Mouse (Mus musculus): ENCODE measurements around the gene Tek. TPM values are rescaled to one million over a fixed set of nuclear protein-coding genes. Genes with fewer than 3 reads are reported as not detected.

Gene Tek
- total and polyA plus RNA-seq, 2 experiments from 2014 or later = 6.8 to 7.1 TPM

- Histone ChIP-seq H3K9me3 (ENCODE audit: low read length) (no peaks in the 10 kb centered on the region), H3K4me3 (ENCODE audit: low read length) (no peak overlapping the region), H3K36me3 (ENCODE audit: insufficient read depth, low read length) (no peaks in the 10 kb centered on the region), H3K27me3 (ENCODE audit: insufficient read depth, low read length) (no peaks in the 10 kb centered on the region), H3K9ac (replicated peaks; ENCODE audit: low read length) (no peak overlapping the region), H3K4me1 (ENCODE audit: insufficient read depth, low read length) (no peaks in the 10 kb centered on the region), H3K27ac (no peak overlapping the region), H3K4me2 (ENCODE audit: low read depth, low read length) (no peak overlapping the region)
- no peak for DNase-seq (ENCODE audit: low spot score)
- 97% methylated on average over 2 of the region's 2 CpGs for WGBS
- TF ChIP-seq CTCF (IDR thresholded peaks at IDR 0.05; ENCODE audit: low read depth) = no peak
- no peak for ATAC-seq
These were observed 46.8 kb downstream of the Tek start for GRCm38 (mm10) chr4:94785921-94786320.

- Histone ChIP-seq H3K9ac (replicated peaks; ENCODE audit: low read length) (no peak overlapping the region), H3K9me3 (ENCODE audit: low read length) (no peaks in the 10 kb centered on the region), H3K27ac (no peak overlapping the region), H3K27me3 (ENCODE audit: insufficient read depth, low read length) (no peaks in the 10 kb centered on the region), H3K4me2 (ENCODE audit: low read depth, low read length) (no peak overlapping the region), H3K4me1 (ENCODE audit: insufficient read depth, low read length) (no peaks in the 10 kb centered on the region), H3K4me3 (ENCODE audit: low read length) (no peak overlapping the region), H3K36me3 (ENCODE audit: insufficient read depth, low read length) (no peaks in the 10 kb centered on the region)
- DNase-seq (ENCODE audit: low spot score) (no peak), ATAC-seq (no peak)
- TF ChIP-seq CTCF (IDR thresholded peaks at IDR 0.05; ENCODE audit: low read depth) = no peak
- 63% methylated on average over 1 of the region's 1 CpGs for WGBS
These were observed 64.1 kb downstream of the Tek start for GRCm38 (mm10) chr4:94803187-94803586.

- DNase-seq (ENCODE audit: low spot score) (no peak), ATAC-seq (no peak)
- 65% methylated on average over 1 of the region's 1 CpGs for WGBS
- H3K27me3 ChIP-seq (ENCODE audit: insufficient read depth, low read length) = no peaks in the 10 kb centered on the region
- H3K27ac ChIP-seq = no peak overlapping the region
- no peak for TF ChIP-seq CTCF (IDR thresholded peaks at IDR 0.05; ENCODE audit: low read depth)
- H3K9ac ChIP-seq (replicated peaks; ENCODE audit: low read length) = no peak overlapping the region
- no peaks in the 10 kb centered on the region for H3K9me3 ChIP-seq (ENCODE audit: low read length)
- no peak overlapping the region for H3K4me2 ChIP-seq (ENCODE audit: low read depth, low read length)
- no peaks in the 10 kb centered on the region for H3K4me1 ChIP-seq (ENCODE audit: insufficient read depth, low read length)
- H3K4me3 ChIP-seq (ENCODE audit: low read length) = no peak overlapping the region
- no peaks in the 10 kb centered on the region for H3K36me3 ChIP-seq (ENCODE audit: insufficient read depth, low read length)
These were observed 71.5 kb downstream of the Tek start for GRCm38 (mm10) chr4:94810616-94811015.

DNA sequence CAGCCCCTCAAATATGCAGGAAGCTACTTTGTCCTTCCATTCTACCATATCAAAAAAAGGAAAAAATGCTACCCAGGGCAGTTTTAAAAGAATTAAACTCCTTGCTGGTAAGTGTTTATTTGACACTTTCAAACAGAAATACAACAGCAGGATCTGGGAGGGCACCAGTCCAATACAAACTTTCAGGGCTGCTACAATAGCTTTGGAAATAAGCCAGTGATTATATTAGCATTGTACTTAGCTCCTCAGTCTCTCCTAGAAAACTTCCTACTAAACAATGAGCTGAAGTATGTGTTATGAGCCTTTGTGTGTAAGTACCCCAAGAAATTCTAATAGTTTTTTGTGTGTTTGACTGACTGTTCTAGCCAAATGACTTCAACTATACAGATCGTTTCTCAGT lies 87.8 kb downstream of the Tek start:
- H3K9ac ChIP-seq (replicated peaks; ENCODE audit: low read length) = no peak overlapping the region
- no peak for DNase-seq (ENCODE audit: low spot score)
- TF ChIP-seq CTCF (IDR thresholded peaks at IDR 0.05; ENCODE audit: low read depth) = no peak
- no peaks in the 10 kb centered on the region for H3K36me3 ChIP-seq (ENCODE audit: insufficient read depth, low read length)
- H3K27me3 ChIP-seq (ENCODE audit: insufficient read depth, low read length) = no peaks in the 10 kb centered on the region
- no peak for ATAC-seq
- H3K4me1 ChIP-seq (ENCODE audit: insufficient read depth, low read length) = no peaks in the 10 kb centered on the region
- no peak overlapping the region for H3K27ac ChIP-seq
- H3K9me3 ChIP-seq (ENCODE audit: low read length) = no peaks in the 10 kb centered on the region
- WGBS = 63% methylated on average over 1 of the region's 1 CpGs
- H3K4me2 ChIP-seq (ENCODE audit: low read depth, low read length) = no peak overlapping the region
- H3K4me3 ChIP-seq (ENCODE audit: low read length) = no peak overlapping the region

DNA sequence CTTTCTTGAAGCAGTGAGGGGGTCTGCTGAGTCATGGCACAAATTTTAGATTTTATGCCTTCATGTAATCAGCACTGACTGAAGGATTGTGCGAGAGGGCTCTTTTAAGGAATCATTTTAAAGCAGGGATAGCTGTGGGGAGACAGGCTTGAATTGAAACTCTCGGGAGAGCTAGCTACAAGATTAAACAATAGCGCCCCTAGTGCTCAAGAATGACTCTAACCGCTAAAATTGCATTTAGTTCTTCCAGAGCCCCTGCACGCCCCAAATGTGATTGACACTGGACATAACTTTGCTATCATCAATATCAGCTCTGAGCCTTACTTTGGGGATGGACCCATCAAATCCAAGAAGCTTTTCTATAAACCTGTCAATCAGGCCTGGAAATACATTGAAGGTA lies 88.3 kb downstream of the Tek start:
- no peaks in the 10 kb centered on the region for H3K9me3 ChIP-seq (ENCODE audit: low read length)
- no peak overlapping the region for H3K27ac ChIP-seq
- no peaks in the 10 kb centered on the region for H3K4me1 ChIP-seq (ENCODE audit: insufficient read depth, low read length)
- no peaks in the 10 kb centered on the region for H3K36me3 ChIP-seq (ENCODE audit: insufficient read depth, low read length)
- H3K4me3 ChIP-seq (ENCODE audit: low read length) = no peak overlapping the region
- no peak for ATAC-seq
- no peak overlapping the region for H3K9ac ChIP-seq (replicated peaks; ENCODE audit: low read length)
- H3K4me2 ChIP-seq (ENCODE audit: low read depth, low read length) = no peak overlapping the region
- peak; percentile 47 for TF ChIP-seq CTCF (IDR thresholded peaks at IDR 0.05; ENCODE audit: low read depth)
- no peaks in the 10 kb centered on the region for H3K27me3 ChIP-seq (ENCODE audit: insufficient read depth, low read length)
- DNase-seq (ENCODE audit: low spot score) = peak; percentile 56
- WGBS = 26% methylated on average over 5 of the region's 5 CpGs

DNA sequence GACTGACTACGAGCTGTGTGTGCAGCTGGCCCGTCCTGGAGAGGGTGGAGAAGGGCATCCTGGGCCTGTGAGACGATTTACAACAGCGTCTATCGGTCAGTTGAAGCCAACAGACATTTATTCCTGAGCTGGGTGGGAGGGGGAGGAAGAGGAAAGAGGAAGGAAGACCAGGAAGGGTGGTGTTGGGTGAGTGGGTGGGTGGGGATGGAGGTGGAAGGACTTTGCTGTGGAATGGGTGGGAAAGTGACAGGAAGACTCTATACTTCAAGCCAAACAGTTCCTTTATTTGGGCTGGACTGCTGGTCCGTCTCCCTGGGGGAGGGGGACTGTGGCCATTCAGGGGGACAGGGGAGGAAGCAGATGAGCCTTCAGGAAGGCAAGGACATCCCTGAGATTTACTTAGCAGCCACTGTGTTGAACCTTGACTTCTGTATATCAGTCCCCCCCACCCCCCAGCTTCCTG lies 90.9 kb downstream of the Tek start:
- H3K36me3 ChIP-seq (ENCODE audit: insufficient read depth, low read length) = no peaks in the 10 kb centered on the region
- no peak overlapping the region for H3K9ac ChIP-seq (replicated peaks; ENCODE audit: low read length)
- H3K27me3 ChIP-seq (ENCODE audit: insufficient read depth, low read length) = no peaks in the 10 kb centered on the region
- no peak overlapping the region for H3K4me3 ChIP-seq (ENCODE audit: low read length)
- WGBS = 69% methylated on average over 6 of the region's 6 CpGs
- H3K4me1 ChIP-seq (ENCODE audit: insufficient read depth, low read length) = no peaks in the 10 kb centered on the region
- H3K9me3 ChIP-seq (ENCODE audit: low read length) = no peaks in the 10 kb centered on the region
- no peak for DNase-seq (ENCODE audit: low spot score)
- no peak for TF ChIP-seq CTCF (IDR thresholded peaks at IDR 0.05; ENCODE audit: low read depth)
- ATAC-seq = no peak
- H3K27ac ChIP-seq = no peak overlapping the region
- H3K4me2 ChIP-seq (ENCODE audit: low read depth, low read length) = no peak overlapping the region

GRCm38 (mm10) chr4:94837061-94837460 lies 98.0 kb downstream of the Tek start:
- H3K36me3 ChIP-seq (ENCODE audit: insufficient read depth, low read length) = no peaks in the 10 kb centered on the region
- H3K4me1 ChIP-seq (ENCODE audit: insufficient read depth, low read length) = no peaks in the 10 kb centered on the region
- no peak for TF ChIP-seq CTCF (IDR thresholded peaks at IDR 0.05; ENCODE audit: low read depth)
- DNase-seq (ENCODE audit: low spot score) = no peak
- no peaks in the 10 kb centered on the region for H3K9me3 ChIP-seq (ENCODE audit: low read length)
- 77% methylated on average over 7 of the region's 7 CpGs for WGBS
- no peak overlapping the region for H3K27ac ChIP-seq
- H3K9ac ChIP-seq (replicated peaks; ENCODE audit: low read length) = no peak overlapping the region
- ATAC-seq = no peak
- no peak overlapping the region for H3K4me3 ChIP-seq (ENCODE audit: low read length)
- H3K4me2 ChIP-seq (ENCODE audit: low read depth, low read length) = no peak overlapping the region
- no peaks in the 10 kb centered on the region for H3K27me3 ChIP-seq (ENCODE audit: insufficient read depth, low read length)
